Mouse (Mus musculus) hematopoietic stem cell, adult 5-6 weeks (primary cell): ENCODE measurements at regions not wholly inside any gene's neighbourhood (a gene's known extent, or its start where the extent isn't known, plus 50 kb on each side); places are given as distances from the start of the nearest gene placed in this dataset.

Experiments used
- ATAC-seq, 2 experiments: fragments of 125-278 bp in 1 of 2; replicated peaks in 1 of 2; 2 replicates each; pipeline ENCODE4 v1.8.0; 2016 to 2017; ENCODE audit warnings: inconsistent platforms in 2 of 2, mild to moderate bottlenecking in 2 of 2, moderate number of reproducible peaks in 2 of 2, low read depth in 1 of 2, moderate TSS enrichment in 1 of 2; ENCODE audit not compliant: low FRiP score in 2 of 2, poor library complexity in 2 of 2, severe bottlenecking in 2 of 2, insufficient read depth in 1 of 2, low TSS enrichment in 1 of 2

- ATAC-seq: no peak
Observed at GRCm38 (mm10) chr14:21932771-21933170, 56.6 kb downstream of the Zfp503 start.

- ATAC-seq: no peak
Observed at GRCm38 (mm10) chr14:21931944-21932343, 57.5 kb downstream of the Zfp503 start.

DNA sequence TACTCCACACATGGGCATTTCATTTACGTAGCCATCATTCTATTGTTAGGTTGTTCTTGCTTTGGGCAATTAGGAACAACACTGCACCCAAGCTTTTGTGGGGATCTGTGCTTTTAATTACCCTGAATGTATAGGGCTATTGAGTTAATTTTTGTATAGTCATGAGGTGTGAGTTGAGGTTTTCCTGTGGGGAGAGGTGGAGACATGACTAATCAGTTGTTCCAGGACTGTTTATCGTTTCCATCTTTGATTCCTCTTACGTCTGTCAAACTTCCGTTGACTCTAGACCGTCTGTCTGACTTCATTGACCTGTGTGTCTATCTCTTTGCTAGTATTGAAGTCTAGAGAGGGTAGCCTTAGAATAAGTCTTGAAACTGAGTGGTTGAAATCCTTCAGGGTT, 60.4 kb downstream of the Zfp503 start:
- peak; percentile 29 to 53; a peak in 3 of 4 replicates for ATAC-seq

GRCm38 (mm10) chr14:21916671-21917070, 67.9 kb upstream of the Comtd1 start:
- no peak for ATAC-seq

GRCm38 (mm10) chr14:21904498-21905395, 56.0 kb upstream of the Comtd1 start:
- ATAC-seq: no peak

GRCm38 (mm10) chr14:21903562-21904497, 55.1 kb upstream of the Comtd1 start:
- ATAC-seq: peak; percentile 56 to 68

GRCm38 (mm10) chr14:21902856-21903255, 54.1 kb upstream of the Comtd1 start:
- no peak for ATAC-seq

DNA sequence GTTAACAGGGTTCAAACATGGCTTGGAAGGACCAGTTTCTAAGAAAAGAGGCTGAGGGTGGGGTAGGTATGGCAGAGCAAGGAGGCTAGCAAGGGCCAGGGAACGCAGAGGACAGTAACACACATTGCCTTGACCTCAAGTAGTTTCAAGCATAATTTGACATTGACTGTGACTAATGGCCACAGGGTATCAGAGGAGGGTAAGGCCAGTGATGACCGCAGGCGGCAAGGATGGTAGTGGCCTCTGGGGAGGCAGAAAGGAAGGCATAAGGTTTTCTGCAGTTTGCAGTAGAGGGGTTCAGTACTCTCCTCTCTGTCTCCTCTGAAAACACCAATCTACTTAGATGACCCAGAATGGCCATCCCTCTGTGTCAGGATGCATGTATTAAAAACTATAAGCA, 53.7 kb upstream of the Comtd1 start:
- no peak for ATAC-seq

DNA sequence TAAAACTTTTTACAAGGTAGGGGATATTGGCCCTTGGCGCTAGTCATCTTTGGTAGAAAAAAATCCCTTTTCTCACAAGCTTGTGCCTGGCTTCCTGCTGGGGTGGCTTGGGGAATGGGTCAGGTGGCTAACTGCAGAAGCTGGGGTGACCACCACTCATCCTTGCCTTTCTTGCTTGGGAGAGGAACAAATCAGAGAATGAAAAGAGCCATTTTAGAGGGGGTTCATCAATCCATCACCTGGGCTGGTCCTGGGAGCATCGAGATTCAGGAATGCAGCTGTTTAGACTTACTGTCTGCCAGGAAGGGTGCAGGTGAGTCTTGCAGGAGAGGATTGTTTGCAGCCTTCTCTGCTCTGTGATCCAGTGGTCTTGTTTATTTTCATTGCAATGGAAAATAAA, 52.2 kb upstream of the Comtd1 start:
- no peak for ATAC-seq

- ATAC-seq: no peak
Observed at GRCm38 (mm10) chr14:21900516-21900915, 51.7 kb upstream of the Comtd1 start.
